Mouse (Mus musculus): ENCODE data around the gene Cd22. TPM values are rescaled to one million over a fixed set of nuclear protein-coding genes. Genes with fewer than 3 reads are reported as not detected.

Cd22 gene
- total and polyA plus RNA-seq, 3 experiments: 42.3 to 180 (median 90.6) TPM

GRCm38 (mm10) chr7:30892515-30892914 is 12.4 kb upstream of the Cd22 start:
- Histone ChIP-seq H3K27me3 (replicated peaks) (no peaks in the 10 kb centered on the region), H3K4me2 (ENCODE audit: insufficient read depth, low read depth, poor library complexity, severe bottlenecking) (no peak overlapping the region), H3K79me2 (replicated peaks; ENCODE audit: control insufficient read depth, extremely low read depth, insufficient read depth, poor library complexity, severe bottlenecking) (no peaks in the 10 kb centered on the region), H3K9ac (ENCODE audit: insufficient read depth, low read depth) (no peak overlapping the region), H3K4me3 (replicated peaks in 1 of 3; ENCODE audit: low read depth in 2 of 3, low read length in 2 of 3, poor library complexity in 1 of 3) (no peak overlapping the region), H3K9me3 (replicated peaks; ENCODE audit: low read length) (no peaks in the 10 kb centered on the region), H3K36me3 (replicated peaks in 1 of 2; ENCODE audit: control insufficient read depth in 1 of 2, insufficient read depth in 1 of 2, low read length in 1 of 2) (no peaks in the 10 kb centered on the region), H3K4me1 (ENCODE audit: control insufficient read depth in 1 of 2, insufficient read depth in 2 of 2) (peaks cover 26 to 75% of the 10 kb centered on the region in 2 experiments), H3K27ac (ENCODE audit: insufficient read depth, low read depth) (no peak overlapping the region)
- TF ChIP-seq MYC (IDR thresholded peaks at IDR 0.05; ENCODE audit: low read depth, low read length): no peak
- no peak for TF ChIP-seq ZC3H11A (IDR thresholded peaks at IDR 0.05; ENCODE audit: low read depth, low read length)
- no peak for TF ChIP-seq POLR2A (IDR thresholded peaks at IDR 0.05; ENCODE audit: low read depth, low read length)
- TF ChIP-seq KAT2A (IDR thresholded peaks at IDR 0.05; ENCODE audit: insufficient replicate concordance, low read length): no peak
- no peak for TF ChIP-seq USF1 (IDR thresholded peaks at IDR 0.05; ENCODE audit: low read depth, low read length)
- no peak for TF ChIP-seq ELF1 (IDR thresholded peaks at IDR 0.05; ENCODE audit: low read depth, low read length)
- no peak for DNase-seq (ENCODE audit: extremely low read depth)
- in situ Hi-C loops (cut with MboI; ENCODE audit: low pct_ligation_motif_present, low pct_unique_long_range_greater_than_20kb, low sequenced_read_pairs) (no loop called here), dilution Hi-C loops (cut with MboI; ENCODE audit: extremely low pct_ligation_motif_present, extremely low pct_unique_long_range_greater_than_20kb, low sequenced_read_pairs) (no loop called here)

DNA sequence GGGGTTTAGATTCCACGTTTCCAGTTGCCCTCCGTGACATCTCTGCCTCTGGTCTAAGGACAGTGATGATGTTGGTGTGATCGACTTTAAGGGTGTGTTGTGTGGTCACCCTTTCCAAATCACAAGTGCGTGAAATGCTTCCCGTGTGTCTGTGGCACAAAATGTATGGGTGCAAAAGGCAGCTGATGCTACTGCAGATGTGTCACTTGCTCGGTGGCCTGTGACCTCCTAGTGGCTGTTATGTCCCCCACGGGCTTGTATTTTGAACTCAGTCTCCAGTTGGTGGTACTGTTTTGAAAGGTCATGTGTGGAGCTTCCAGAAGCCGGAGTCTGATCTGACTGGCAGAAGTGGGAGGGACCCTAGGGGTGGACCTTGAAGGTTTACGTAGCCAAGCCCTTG is 11.6 kb upstream of the Cd22 start:
- no peak overlapping the region for H3K4me2 ChIP-seq (ENCODE audit: insufficient read depth, low read depth, poor library complexity, severe bottlenecking)
- H3K9ac ChIP-seq (ENCODE audit: insufficient read depth, low read depth): no peak overlapping the region
- H3K4me3 ChIP-seq (replicated peaks in 1 of 3; ENCODE audit: low read depth in 2 of 3, low read length in 2 of 3, poor library complexity in 1 of 3): no peak overlapping the region
- dilution Hi-C loops (cut with MboI; ENCODE audit: extremely low pct_ligation_motif_present, extremely low pct_unique_long_range_greater_than_20kb, low sequenced_read_pairs) (no loop called here), in situ Hi-C loops (cut with MboI; ENCODE audit: low pct_ligation_motif_present, low pct_unique_long_range_greater_than_20kb, low sequenced_read_pairs) (no loop called here)
- no peak for DNase-seq (ENCODE audit: extremely low read depth)
- peaks cover 28 to 76% of the 10 kb centered on the region in 2 experiments for H3K4me1 ChIP-seq (ENCODE audit: control insufficient read depth in 1 of 2, insufficient read depth in 2 of 2)
- no peak overlapping the region for H3K27ac ChIP-seq (ENCODE audit: insufficient read depth, low read depth)
- H3K36me3 ChIP-seq (replicated peaks in 1 of 2; ENCODE audit: control insufficient read depth in 1 of 2, insufficient read depth in 1 of 2, low read length in 1 of 2): no peaks in the 10 kb centered on the region
- TF ChIP-seq JUND (conservative IDR thresholded peaks at IDR 0.05; ENCODE audit: low read depth, low read length) (no peak), E2F4 (IDR thresholded peaks at IDR 0.05; ENCODE audit: insufficient replicate concordance, low read depth, low read length) (no peak), HCFC1 (IDR thresholded peaks at IDR 0.05; ENCODE audit: low read depth, low read length) (no peak), ELF1 (IDR thresholded peaks at IDR 0.05; ENCODE audit: low read depth, low read length) (no peak), CTCF (conservative IDR thresholded peaks at IDR 0.05 in 1 of 2, IDR thresholded peaks at IDR 0.05 in 1 of 2; ENCODE audit: low read depth in 2 of 2, low read length in 2 of 2) (no peak), USF2 (conservative IDR thresholded peaks at IDR 0.05; ENCODE audit: low read depth, low read length) (no peak), USF1 (IDR thresholded peaks at IDR 0.05; ENCODE audit: low read depth, low read length) (no peak), MEF2A (IDR thresholded peaks at IDR 0.05; ENCODE audit: borderline replicate concordance, low read depth, low read length) (no peak), KAT2A (IDR thresholded peaks at IDR 0.05; ENCODE audit: insufficient replicate concordance, low read length) (no peak), MAZ (IDR thresholded peaks at IDR 0.05; ENCODE audit: low read depth, low read length) (no peak), MXI1 (IDR thresholded peaks at IDR 0.05; ENCODE audit: low read depth, low read length) (no peak)
- H3K9me3 ChIP-seq (replicated peaks; ENCODE audit: low read length): no peaks in the 10 kb centered on the region
- H3K79me2 ChIP-seq (replicated peaks; ENCODE audit: control insufficient read depth, extremely low read depth, insufficient read depth, poor library complexity, severe bottlenecking): no peaks in the 10 kb centered on the region
- H3K27me3 ChIP-seq (replicated peaks): no peaks in the 10 kb centered on the region

DNA sequence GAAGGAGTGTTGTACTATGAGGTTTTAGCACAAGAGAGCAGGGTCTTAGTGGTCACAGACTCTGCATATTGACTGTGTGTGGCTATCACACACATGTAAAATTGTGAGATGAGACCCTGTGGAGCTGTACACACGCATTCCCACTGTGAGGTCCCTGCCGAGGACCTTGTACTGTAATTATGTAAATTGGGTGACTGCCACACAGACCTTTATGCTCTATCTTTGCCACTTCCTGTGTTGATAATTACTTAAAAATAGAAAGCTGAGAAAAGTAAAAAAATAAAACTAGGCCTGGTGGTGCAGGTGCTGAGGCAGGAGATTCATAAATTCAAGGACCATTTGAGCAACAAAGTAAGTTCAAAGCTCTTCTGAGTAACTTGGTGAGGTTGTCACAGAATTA is 10.5 kb upstream of the Cd22 start:
- peaks cover 33 to 80% of the 10 kb centered on the region in 2 experiments for H3K4me1 ChIP-seq (ENCODE audit: control insufficient read depth in 1 of 2, insufficient read depth in 2 of 2)
- no peak overlapping the region for H3K4me3 ChIP-seq (replicated peaks in 1 of 3; ENCODE audit: low read depth in 2 of 3, low read length in 2 of 3, poor library complexity in 1 of 3)
- in situ Hi-C loops (cut with MboI; ENCODE audit: low pct_ligation_motif_present, low pct_unique_long_range_greater_than_20kb, low sequenced_read_pairs): no loop called here
- no peaks in the 10 kb centered on the region for H3K27me3 ChIP-seq (replicated peaks)
- no peak overlapping the region for H3K27ac ChIP-seq (ENCODE audit: insufficient read depth, low read depth)
- no peaks in the 10 kb centered on the region for H3K9me3 ChIP-seq (replicated peaks; ENCODE audit: low read length)
- dilution Hi-C loops (cut with MboI; ENCODE audit: extremely low pct_ligation_motif_present, extremely low pct_unique_long_range_greater_than_20kb, low sequenced_read_pairs): no loop called here
- H3K4me2 ChIP-seq (ENCODE audit: insufficient read depth, low read depth, poor library complexity, severe bottlenecking): peak overlapping the region; percentile 58; the same call in 1 of the 2 replicates
- no peak overlapping the region for H3K9ac ChIP-seq (ENCODE audit: insufficient read depth, low read depth)
- peak; percentile 49 for DNase-seq (ENCODE audit: extremely low read depth)
- TF ChIP-seq ZNF384 (IDR thresholded peaks at IDR 0.05; ENCODE audit: low read depth, low read length) (peak; percentile 71), IRF4 (IDR thresholded peaks at IDR 0.05; ENCODE audit: low read depth, low read length) (0 out of 2 replicates have a peak, but pooled peaks have one; percentile 6), ELF1 (IDR thresholded peaks at IDR 0.05; ENCODE audit: low read depth, low read length) (peak; percentile 34; the same call in 1 of the 2 replicates), ETS1 (conservative IDR thresholded peaks at IDR 0.05; ENCODE audit: low read depth, low read length) (peak; percentile 34), MEF2A (IDR thresholded peaks at IDR 0.05; ENCODE audit: borderline replicate concordance, low read depth, low read length) (peak; percentile 86), EP300 (IDR thresholded peaks at IDR 0.05; ENCODE audit: low read length) (peak; percentile 44; the same call in 1 of the 2 replicates), MAX (IDR thresholded peaks at IDR 0.05; ENCODE audit: low read length) (no peak), MXI1 (IDR thresholded peaks at IDR 0.05; ENCODE audit: low read depth, low read length) (no peak), UBTF (IDR thresholded peaks at IDR 0.05; ENCODE audit: low read depth, low read length) (no peak)
- H3K79me2 ChIP-seq (replicated peaks; ENCODE audit: control insufficient read depth, extremely low read depth, insufficient read depth, poor library complexity, severe bottlenecking): no peaks in the 10 kb centered on the region
- H3K36me3 ChIP-seq (replicated peaks in 1 of 2; ENCODE audit: control insufficient read depth in 1 of 2, insufficient read depth in 1 of 2, low read length in 1 of 2): no peaks in the 10 kb centered on the region

Data from CH12.LX (cell line).